Mouse (Mus musculus): Measurements from ENCODE around the gene Enpp7.
A peak's percentile ranks its signal among the peaks of the same experiment; 100 is the strongest.

Enpp7 gene

DNA sequence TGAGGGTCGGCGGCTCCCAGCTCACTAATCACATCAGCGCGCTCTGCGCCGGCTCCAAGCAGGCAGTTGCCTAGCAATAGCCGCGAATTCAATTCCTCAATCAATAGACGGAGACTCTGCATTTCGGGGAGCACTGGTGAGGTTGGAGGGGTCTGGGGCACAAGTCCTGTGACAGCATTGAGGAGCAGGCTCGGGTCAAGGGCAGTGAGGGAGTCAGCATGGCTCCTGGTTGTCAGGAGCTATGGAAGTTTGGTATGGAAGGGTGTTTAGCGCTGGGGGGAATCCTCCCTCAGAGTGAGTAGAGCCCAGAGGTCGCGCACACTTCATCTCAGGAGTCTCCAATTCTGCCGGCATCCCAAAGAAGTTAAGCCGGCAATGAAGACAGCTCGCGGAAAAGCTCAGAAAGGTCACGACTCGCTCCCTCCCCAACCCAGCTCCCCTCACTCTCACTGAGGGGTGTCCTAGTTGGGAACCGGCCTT is 47.7 kb downstream of the Enpp7 start:
- no peak for DNase-seq (ENCODE audit: inconsistent ontology term)

DNA sequence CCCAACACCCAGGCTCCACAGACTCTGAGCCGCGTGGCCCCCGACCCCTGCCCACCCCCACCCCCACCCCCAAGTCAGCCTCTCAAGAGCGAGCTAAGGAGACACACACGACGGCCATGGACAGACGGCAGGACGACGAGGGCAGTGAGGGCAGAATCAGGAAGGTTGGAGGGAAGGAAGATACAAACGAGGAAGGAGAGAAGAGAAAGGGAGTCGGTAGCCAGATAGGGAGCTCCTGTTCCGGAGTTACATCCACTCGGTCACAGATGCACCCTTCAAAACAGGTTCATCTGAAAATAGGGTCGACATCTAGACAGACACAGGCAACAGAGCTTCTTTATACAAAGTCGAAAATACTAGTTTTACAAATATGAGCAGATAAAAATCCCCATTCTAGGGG is 48.5 kb downstream of the Enpp7 start:
- no peak for DNase-seq (ENCODE audit: inconsistent ontology term)

DNA sequence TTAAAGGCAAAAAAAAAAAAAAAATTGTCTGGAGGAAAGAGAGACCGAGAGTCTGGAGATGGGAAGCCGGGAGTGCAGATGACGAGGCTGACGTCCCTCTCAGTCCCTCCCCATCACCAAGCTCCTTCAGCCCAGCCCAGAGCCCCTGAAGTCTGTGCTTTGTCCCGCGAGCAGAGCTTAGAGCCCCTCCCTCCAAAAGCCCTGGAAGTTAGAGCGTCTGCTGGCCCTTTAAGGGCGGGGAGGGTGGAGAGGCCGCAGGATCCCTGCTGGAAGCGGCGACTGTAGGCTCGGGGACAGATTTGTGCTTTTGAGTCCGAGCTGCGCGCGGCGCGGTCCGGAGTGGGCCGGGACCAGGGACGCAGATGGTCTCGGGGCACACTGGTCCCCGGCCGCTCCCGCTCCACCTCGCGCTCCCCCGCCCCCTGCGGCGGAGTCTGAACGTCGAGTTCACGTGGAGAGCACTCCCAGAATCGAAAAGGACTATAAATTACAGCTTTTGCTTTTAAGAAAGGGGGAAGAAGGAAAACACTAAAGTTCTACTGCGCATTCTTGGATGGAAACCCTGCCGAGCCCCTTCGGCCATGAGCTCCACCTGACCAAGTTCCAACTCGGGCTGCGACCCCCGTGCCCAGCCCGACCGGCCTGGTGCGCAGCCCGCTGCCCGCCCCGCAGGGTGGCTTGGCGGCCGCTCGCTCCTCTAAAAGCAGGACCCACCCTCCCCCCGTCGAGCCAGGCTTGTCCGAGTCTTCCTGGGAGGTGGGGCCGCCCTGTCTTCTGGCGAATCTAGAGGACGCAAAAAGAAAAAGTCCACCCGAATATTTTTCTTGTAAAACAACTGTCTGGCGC is 49.2 kb downstream of the Enpp7 start:
- no peak for DNase-seq (ENCODE audit: inconsistent ontology term)

DNA sequence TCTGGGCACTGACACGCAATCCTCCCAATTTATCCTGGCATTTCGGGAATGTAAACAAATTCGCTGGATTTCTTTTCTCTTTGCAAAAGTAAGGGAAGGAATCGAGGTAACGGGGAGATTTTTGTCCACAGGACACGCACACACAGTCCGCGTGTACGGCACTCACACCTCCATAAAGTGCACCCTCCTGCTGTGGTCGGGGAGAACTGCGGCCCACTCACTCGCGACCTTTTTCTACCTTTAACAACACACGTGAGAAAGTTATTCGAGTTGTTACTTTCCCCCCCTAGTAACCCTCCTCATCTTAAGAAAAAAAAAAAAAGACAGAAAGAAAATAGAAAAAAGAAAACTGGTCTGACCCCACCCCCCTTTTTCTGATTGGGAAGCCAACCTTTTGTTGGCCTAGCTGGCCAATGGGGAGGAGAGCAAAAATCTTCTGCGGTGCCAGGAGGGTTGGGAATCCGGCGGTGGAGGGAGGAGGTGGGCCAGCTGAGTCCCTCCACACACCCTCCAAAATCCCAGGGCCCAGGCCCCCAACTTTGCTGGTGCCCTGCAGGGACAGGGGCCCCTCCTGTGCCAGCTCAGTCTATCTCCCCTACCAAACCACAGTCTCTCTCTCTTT is 49.9 kb downstream of the Enpp7 start:
- DNase-seq (ENCODE audit: inconsistent ontology term), result peak; percentile 58

DNA sequence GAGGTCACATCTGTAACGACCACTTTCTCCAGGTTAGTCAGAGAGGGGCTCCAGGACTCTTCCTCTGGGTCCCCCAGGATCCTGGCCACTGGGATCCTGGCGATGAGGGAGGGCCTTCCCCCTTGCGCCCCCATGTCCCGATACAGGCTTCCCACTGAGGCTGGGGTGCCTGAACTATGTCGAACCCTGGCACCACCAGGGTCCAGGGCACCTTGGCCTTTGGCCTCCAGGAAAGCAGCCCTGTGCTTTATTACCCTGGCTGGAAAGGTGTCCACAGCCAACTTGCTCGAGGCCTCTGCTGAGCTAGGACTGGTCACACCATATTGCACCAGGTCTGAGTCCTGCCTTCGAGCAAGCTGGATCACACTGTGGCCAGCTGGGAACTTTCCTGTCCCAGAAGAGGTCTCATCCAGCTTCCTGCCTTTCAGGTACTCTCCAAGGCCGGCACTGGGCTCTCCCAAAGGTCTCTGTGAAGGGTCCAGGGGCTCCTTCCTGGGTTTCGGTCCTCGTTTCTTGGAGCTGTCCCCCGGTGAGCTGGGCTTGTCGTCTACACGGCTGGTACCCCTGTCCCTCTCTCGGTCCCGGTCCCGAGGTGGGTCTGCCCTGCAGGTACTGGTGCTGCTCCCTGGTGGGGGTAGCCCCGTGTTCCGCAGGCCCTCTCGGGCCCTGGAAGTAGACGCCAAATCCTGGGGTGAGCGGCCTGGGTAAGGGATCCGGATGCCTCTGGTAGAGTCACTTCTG is 50.9 kb downstream of the Enpp7 start:
- DNase-seq (ENCODE audit: inconsistent ontology term), result no peak

DNA sequence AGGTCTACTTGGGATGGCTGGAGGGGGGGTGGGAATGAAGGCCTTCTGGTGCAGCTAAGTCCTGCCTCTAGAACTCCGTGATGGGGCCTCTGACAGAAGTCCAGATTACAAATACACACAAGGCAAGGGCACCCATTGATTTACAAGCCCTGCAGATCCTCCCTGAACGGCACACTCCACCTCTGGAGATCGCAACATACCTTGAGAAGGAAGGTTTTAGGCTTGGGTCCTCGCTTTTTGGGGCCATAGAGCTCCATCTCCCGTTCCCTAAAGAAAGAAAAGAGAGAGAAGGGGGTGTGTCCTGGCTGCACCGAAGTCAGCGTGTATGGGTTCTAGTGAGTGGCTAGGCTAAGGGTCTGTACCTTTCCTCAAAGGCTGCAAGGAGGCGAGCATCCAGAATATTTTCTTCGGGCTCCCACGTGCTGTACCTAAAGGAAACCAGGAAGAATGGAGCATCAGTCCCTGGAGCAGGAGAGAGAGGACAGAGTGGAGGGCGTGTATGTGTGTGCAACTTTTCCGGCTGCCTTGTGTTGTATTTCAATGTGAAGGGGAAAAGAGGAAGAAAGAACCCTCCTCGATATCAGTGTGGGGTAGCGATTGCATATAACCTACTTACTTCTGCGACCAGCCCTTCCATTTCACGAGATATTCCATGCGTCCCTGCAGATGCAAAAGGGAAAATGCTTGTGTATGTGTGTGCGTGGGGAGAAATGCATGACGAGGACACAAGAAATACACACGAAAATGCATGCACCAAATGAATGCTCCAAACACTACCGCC is 51.9 kb downstream of the Enpp7 start:
- DNase-seq (ENCODE audit: inconsistent ontology term), result no peak

DNA sequence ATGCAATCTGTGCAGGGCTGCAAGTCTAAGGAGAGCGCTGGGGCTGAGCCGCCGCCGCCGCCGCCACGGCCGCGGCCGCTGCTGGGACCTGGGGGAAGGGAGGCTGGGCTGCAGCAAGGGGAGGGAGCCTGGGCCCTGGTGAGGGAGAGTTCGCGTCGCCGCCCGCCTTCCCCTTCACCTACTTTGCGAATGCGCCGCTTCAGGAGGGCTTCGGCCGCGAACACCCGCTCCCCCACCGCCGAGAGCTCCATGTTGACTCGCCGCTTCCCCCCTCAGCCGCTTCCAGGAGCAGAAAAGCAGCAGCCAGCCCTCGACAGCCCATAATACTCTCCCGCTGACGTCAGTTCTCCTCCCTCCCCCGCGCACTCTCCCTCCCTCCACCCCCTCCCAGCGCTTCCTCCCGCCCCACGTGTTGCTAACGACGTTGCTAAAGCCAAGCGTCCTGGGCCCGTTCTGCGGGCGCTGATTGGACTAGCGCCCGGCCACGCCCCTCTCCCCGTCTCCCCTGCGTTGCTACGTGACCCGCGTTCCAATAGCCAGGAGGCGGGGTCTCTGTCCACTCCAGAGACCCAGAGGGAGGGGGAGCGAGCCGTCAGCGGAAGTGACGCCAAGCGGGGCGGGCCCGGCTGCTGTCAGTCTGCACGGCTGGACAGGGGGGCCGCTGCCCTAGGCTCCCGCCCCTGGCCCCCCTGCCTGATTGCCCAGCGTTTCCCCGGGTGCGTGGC is 52.8 kb downstream of the Enpp7 start, which contains the start of gene Cbx8:
Cbx8 (minus strand) TSS at position 370 of the 725 bp plus-strand sequence.
- peak; percentile 100 for DNase-seq (ENCODE audit: inconsistent ontology term)

DNA sequence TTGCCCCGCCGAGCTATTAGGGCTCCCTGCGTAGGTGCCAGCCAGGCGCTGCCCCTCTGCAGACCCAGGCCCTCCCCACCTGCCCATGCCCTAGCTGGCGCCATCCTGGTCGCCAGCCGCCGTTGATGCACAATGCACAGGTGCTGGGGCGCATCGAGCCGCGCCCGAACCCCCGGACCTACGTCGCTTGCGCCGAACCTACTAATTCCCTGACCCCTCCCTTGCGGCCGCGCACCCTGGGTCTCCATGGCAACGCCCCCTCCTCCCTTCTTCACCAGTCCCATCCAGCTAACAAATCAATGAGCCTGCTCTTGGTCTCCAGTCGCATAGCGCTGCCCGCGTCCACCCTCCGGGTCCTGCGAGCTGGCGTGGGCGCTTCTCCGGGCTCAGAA is 53.3 kb downstream of the Enpp7 start:
- DNase-seq (ENCODE audit: inconsistent ontology term), result peak; percentile 74

DNA sequence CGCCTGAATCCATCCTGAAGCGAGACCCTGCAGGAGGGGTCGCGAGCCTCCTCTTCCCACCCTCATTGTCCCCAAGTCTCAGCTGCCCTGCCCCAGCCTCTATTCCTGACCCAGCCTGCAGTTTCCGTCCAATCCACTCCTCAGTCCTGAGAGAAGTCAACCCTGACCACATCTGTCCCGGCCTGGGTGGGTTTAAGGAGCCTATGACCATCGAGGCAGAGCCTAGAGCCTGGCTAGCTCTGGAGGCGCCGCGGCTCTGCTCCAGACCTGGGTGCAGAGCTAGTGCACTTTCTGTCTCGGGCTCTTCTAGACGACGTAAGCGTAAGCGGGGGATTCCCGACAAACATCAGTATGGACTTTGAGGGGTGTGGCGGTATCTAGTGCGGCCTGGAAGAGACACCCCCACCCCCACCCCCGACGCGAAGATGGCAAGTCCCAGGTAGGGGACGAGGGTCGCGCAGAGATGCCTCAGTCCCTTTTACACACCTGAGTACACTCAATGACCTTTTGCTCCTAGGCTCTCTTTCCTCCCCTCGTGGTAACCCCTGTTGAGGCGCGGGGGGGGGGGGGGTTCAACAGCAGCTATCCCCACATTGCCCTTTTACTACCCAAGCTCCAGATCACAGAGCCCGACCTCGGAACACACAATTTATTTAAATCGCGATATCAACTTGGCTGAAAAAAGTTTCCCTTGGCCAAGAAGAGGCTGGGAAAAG is 53.9 kb downstream of the Enpp7 start:
- DNase-seq (ENCODE audit: inconsistent ontology term), result no peak

Measured in Muller cell, postnatal 12 days (primary cell).